Mouse (Mus musculus) ES-E14 (cell line): Measurements from ENCODE around the gene Gm42791. TPM values are rescaled to one million over a fixed set of nuclear protein-coding genes. Genes with fewer than 3 reads are reported as not detected.

ENCODE experiments used
- DNase-seq: peaks from one replicate; pipeline ENCODE4 v3.0.0-alpha.2; 2013; ENCODE audit warnings: low read depth, low spot score
- H3K27ac ChIP-seq: 2 replicates; pipeline ENCODE4 v1.5.1; 2012; ENCODE audit warnings: low read depth, mild to moderate bottlenecking, low read length, moderate library complexity, mixed read lengths; ENCODE audit not compliant: poor library complexity, insufficient read depth, severe bottlenecking
- H3K36me3 ChIP-seq: 2 replicates; pipeline ENCODE4 v1.6.1; 2012; ENCODE audit warnings: mild to moderate bottlenecking, low read length, moderate library complexity, mixed read lengths; ENCODE audit not compliant: control insufficient read depth, poor library complexity, insufficient read depth, severe bottlenecking
- H3K4me1 ChIP-seq, 2 experiments: fragments of 150-350 bp in 1 of 2; sonication (generic) in 1 of 2; 2 replicates each; pipeline ENCODE4 v1.6.1; 2012; ENCODE audit warnings: low read length in 2 of 2, mild to moderate bottlenecking in 1 of 2, mixed read lengths in 1 of 2; ENCODE audit not compliant: control insufficient read depth in 2 of 2, insufficient read depth in 2 of 2, poor library complexity in 1 of 2
- H3K4me3 ChIP-seq, 2 experiments: fragments of 150-350 bp in 1 of 2; sonication (generic) in 1 of 2; 2 replicates each; pipeline ENCODE4 v1.5.1; 2012; ENCODE audit warnings: low read length in 2 of 2, low read depth in 1 of 2, mild to moderate bottlenecking in 1 of 2, mixed read lengths in 1 of 2; ENCODE audit not compliant: insufficient read depth in 1 of 2, poor library complexity in 1 of 2, severe bottlenecking in 1 of 2
- H3K9ac ChIP-seq: 2 replicates; pipeline ENCODE4 v1.6.1; 2012; ENCODE audit warnings: low read depth, mild to moderate bottlenecking, low read length, mixed read lengths; ENCODE audit not compliant: poor library complexity, insufficient read depth, severe bottlenecking
- H3K9me3 ChIP-seq: fragments of 150-350 bp; sonication (generic); 2 replicates; pipeline ENCODE4 v1.6.1; 2012; ENCODE audit warnings: low read depth, mild to moderate bottlenecking, low read length; ENCODE audit not compliant: control insufficient read depth, insufficient read depth
- CHD2 ChIP-seq: IDR thresholded peaks from 2 replicates; pipeline ENCODE4 v1.6.1; 2014; ENCODE audit warnings: mild to moderate bottlenecking, low read depth, low read length, inconsistent platforms
- HCFC1 ChIP-seq: IDR thresholded peaks from 2 replicates; pipeline ENCODE4 v1.6.1; 2012; ENCODE audit warnings: low read length, inconsistent platforms, borderline replicate concordance; ENCODE audit not compliant: insufficient read depth
- MAFK ChIP-seq: IDR thresholded peaks from 2 replicates; pipeline ENCODE4 v1.6.1; 2014; ENCODE audit warnings: mild to moderate bottlenecking, low read depth, low read length, inconsistent platforms; ENCODE audit not compliant: insufficient read depth
- ZC3H11A ChIP-seq: IDR thresholded peaks from 2 replicates; pipeline ENCODE4 v1.6.1; 2012; ENCODE audit warnings: low read depth, mild to moderate bottlenecking, inconsistent platforms, low read length, borderline replicate concordance
- ZNF384 ChIP-seq: IDR thresholded peaks from 2 replicates; pipeline ENCODE4 v1.6.1; 2012; ENCODE audit warnings: low read depth, low read length, inconsistent platforms
- in situ Hi-C, 2 experiments: fragments of 600-800 bp; cut with MboI; formaldehyde crosslinking; loops; one replicate each; pipeline ENCODE4 v1.15.1; 2025; ENCODE audit warnings: low sequenced_read_pairs in 2 of 2, inconsistent platforms in 1 of 2; ENCODE audit not compliant: unreplicated experiment in 2 of 2
- total RNA-seq: library from RNA; depleted of rRNA; stranded (reverse); fragments of 300-350 nt; gene quantifications from 2 replicates; pipeline ENCODE4 v1.2.3, GENCODE M21; 2012

Gm42791 gene
- total RNA-seq, 1 experiment: not detected

DNA sequence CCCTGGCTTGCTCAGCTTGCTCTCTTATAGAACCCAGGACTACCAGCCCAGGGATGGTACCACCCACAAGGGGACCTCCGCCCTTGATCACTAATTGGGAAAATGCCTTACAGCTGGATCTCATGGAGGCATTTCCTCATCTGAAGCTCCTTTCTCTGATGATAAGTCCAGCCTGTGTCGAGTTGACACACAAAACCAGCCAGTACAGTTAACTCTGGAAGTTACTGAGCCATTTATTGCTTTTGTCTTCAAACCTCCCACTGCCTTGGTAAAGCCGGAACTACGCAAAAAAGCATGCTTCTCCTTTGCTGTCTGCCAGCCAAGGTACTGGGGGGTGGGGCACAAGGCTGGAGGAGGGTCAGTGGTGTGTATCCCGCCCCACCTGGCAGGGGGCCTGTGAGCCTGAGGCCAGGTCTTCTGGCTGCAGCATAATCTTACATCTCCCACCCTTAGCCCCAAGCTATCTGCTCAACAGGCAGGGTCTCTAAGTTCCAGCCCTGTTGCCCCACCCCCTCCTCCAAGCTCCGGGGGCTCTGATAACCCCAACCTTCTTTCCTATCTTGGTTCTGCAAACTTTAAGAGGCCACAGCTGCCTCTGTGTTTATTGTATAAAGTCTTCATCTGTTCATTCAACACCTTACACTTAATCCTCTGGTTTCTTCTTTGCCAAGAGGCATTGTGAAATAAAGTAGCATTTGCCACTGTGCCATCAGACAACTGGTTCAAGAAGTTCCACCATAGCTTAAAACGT lies 59.7 kb downstream of the Gm42791 start:
- Histone ChIP-seq H3K4me3 (no peak overlapping the region), H3K4me1 (peaks cover 1 to 29% of the 10 kb centered on the region in 2 experiments; a peak in 2 of 4 replicates), H3K27ac (no peak overlapping the region), H3K9ac (no peak overlapping the region), H3K36me3 (no peaks in the 10 kb centered on the region), H3K9me3 (no peaks in the 10 kb centered on the region)
- no peak for TF ChIP-seq CHD2
- no peak for TF ChIP-seq MAFK
- no peak for TF ChIP-seq HCFC1
- no peak for TF ChIP-seq ZNF384
- no peak for TF ChIP-seq ZC3H11A
- in situ Hi-C loops: no loop called here
- DNase-seq: no peak

DNA sequence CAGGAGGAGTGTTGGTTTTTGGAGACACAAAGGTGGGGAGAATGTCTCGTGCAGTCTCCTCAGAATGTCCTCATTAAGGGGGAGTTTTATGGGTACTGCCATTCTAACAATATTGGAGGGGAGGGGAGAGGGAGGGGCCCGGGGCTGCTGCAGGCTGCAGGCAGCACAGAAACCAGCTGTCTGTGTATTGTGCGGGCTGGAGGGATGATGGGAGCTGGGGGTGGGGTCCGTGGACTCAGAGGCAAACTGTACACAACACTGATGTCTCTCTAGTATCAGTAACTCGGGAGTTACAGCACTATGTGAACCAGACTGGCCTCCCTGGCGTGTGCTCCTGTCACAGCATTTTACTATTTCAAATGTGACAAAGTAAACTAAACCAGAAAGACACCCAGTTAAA lies 60.5 kb downstream of the Gm42791 start:
- in situ Hi-C loops: no loop called here
- peaks cover 1 to 29% of the 10 kb centered on the region in 2 experiments; a peak in 2 of 4 replicates for H3K4me1 ChIP-seq
- DNase-seq: no peak
- H3K9ac ChIP-seq: no peak overlapping the region
- no peak overlapping the region for H3K27ac ChIP-seq
- no peak overlapping the region for H3K4me3 ChIP-seq
- no peaks in the 10 kb centered on the region for H3K9me3 ChIP-seq
- TF ChIP-seq MAFK (no peak), HCFC1 (no peak)
- H3K36me3 ChIP-seq: no peaks in the 10 kb centered on the region

DNA sequence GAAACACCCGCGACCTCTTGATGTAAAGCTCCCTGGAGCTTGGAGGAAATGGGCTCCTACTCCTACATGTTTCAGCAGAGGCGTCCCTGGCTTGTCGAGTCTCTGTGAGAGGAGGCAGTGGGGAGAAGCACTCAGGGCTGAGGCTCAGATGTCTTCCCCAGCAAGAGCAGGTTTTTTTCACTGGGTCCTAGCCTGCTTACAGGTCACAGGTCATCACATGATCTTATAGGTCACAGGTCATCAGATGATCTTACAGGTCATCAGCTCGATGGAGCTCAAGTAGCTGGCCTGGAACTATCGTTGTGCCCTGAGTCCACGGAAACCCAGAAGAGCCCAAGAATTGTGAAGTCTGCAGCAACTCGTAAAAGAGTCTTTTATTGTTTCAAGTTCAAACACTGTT lies 61.2 kb downstream of the Gm42791 start:
- Histone ChIP-seq H3K4me3 (no peak overlapping the region), H3K9ac (no peak overlapping the region), H3K36me3 (no peaks in the 10 kb centered on the region), H3K27ac (no peak overlapping the region), H3K4me1 (peaks cover 3 to 29% of the 10 kb centered on the region in 2 experiments; a peak in 2 of 4 replicates), H3K9me3 (no peaks in the 10 kb centered on the region)
- in situ Hi-C loops: no loop called here
- TF ChIP-seq HCFC1 (no peak), ZNF384 (no peak), ZC3H11A (no peak), MAFK (no peak), CHD2 (no peak)
- DNase-seq: no peak

DNA sequence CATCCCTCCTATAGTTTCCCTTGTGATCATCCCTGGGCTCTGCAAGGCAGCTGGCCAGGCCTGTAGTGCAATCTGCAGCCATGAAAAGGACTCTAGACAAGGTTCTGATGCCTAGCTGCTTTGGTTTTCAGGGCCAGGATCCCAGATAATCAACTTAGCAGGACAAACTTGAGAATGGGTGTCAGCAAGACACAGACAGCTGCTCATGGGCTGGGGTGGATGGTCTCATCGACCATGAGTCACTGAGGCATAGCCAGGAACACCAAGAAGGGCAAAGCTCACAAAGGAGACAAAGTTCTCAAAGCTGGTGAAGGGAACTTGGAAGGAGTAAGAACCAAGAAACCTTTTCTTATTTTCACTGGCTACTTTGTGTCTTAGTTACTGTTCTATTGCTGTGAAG lies 63.6 kb downstream of the Gm42791 start:
- Histone ChIP-seq H3K9me3 (no peaks in the 10 kb centered on the region), H3K4me1 (peaks cover 2 to 23% of the 10 kb centered on the region in 2 experiments; a peak in 3 of 4 replicates), H3K27ac (no peak overlapping the region), H3K36me3 (no peaks in the 10 kb centered on the region), H3K4me3 (no peak overlapping the region), H3K9ac (no peak overlapping the region)
- DNase-seq: no peak
- TF ChIP-seq ZC3H11A: no peak
- no peak for TF ChIP-seq MAFK
- no peak for TF ChIP-seq ZNF384
- TF ChIP-seq CHD2: no peak
- TF ChIP-seq HCFC1: no peak
- in situ Hi-C loops: no loop called here

DNA sequence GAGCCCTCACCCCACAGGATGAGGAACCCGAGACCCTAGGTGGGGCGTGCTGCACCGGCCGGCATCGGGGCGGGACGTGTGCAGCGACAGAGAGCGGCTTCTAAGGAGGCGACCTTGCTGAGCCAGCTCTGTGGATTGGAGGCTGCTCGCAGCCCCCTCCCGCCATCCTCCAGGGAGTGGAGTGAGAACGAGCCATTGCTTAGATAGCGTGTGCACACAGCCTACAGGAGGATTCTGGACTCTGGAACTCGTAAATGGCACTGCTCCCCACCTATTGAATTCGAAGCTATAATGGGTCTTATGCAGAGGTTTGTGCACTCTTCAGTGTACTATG lies 65.9 kb downstream of the Gm42791 start, which contains the start of gene Katnal1:
TSS of gene Katnal1 (minus strand) at position 205 of the 334 bp plus-strand sequence.
- H3K4me1 ChIP-seq: peaks cover 2 to 17% of the 10 kb centered on the region in 2 experiments; a peak in 3 of 4 replicates
- H3K27ac ChIP-seq: 0 out of 2 replicates have a peak within 1 kb of the TSS, but pooled peaks have one; percentile 34
- no peak for DNase-seq
- no peaks in the 10 kb centered on the region for H3K36me3 ChIP-seq
- H3K9ac ChIP-seq: peak within 1 kb of the TSS; percentile 76
- no peak for TF ChIP-seq HCFC1
- TF ChIP-seq ZNF384: no peak
- no peak for TF ChIP-seq ZC3H11A
- TF ChIP-seq CHD2: no peak
- no peak for TF ChIP-seq MAFK
- in situ Hi-C loops: no loop called here
- no peaks in the 10 kb centered on the region for H3K9me3 ChIP-seq
- H3K4me3 ChIP-seq: peak within 1 kb of the TSS; percentile 77
